Comparison of ENCODE assay signal across 14 mouse cellular contexts in genomic region chr16:51521317-51522092, GRCm38 (mm10).
DNase-seq lines count a peak whose midpoint lies in the region; ATAC-seq lines count a peak whose summit lies in the region.
"Had no signal": no experiment of that assay in that cellular context is flagged by ENCODE, and none has a peak within 500 bp of the region (broad histone marks: within the 10 kb centered on the region; RNA-seq: fewer than 3 reads in every experiment).

No protein-coding gene starts in this region.

- H3K36me3 ChIP-seq in kidney, embryonic 16.5 days (ENCODE audit: insufficient read depth, low read length): no peaks in the 10 kb centered on the region
- H3K36me3 ChIP-seq in forebrain, embryonic 16.5 days (ENCODE audit: control insufficient read depth, insufficient read depth): no peaks in the 10 kb centered on the region
- H3K36me3 ChIP-seq in limb, embryonic 13.5 days: no peaks in the 10 kb centered on the region
- no peaks in the 10 kb centered on the region for H3K36me3 ChIP-seq in neural tube, embryonic 14.5 days (ENCODE audit: control insufficient read depth, insufficient read depth, low read length)

- no peak overlapping the region for H3K4me3 ChIP-seq in kidney, embryonic 16.5 days (ENCODE audit: low read length)
- no peak overlapping the region for H3K4me3 ChIP-seq in forebrain, embryonic 16.5 days (replicated peaks; ENCODE audit: low read length)
- no peak overlapping the region for H3K4me3 ChIP-seq in limb, embryonic 13.5 days
- H3K4me3 ChIP-seq in neural tube, embryonic 14.5 days (ENCODE audit: low read depth, low read length): peak overlapping the region; percentile 9; the same call in 1 of the 2 replicates
- H3K4me3 ChIP-seq: erythroblast, embryonic 14.5 days had no signal

- no peaks in the 10 kb centered on the region for H3K27me3 ChIP-seq in kidney, embryonic 16.5 days (ENCODE audit: insufficient read depth, low read length)
- no peaks in the 10 kb centered on the region for H3K27me3 ChIP-seq in forebrain, embryonic 16.5 days (replicated peaks; ENCODE audit: control insufficient read depth, insufficient read depth, low read length)
- no peaks in the 10 kb centered on the region for H3K27me3 ChIP-seq in limb, embryonic 13.5 days
- no peaks in the 10 kb centered on the region for H3K27me3 ChIP-seq in neural tube, embryonic 14.5 days (ENCODE audit: control insufficient read depth, insufficient read depth, low read length)

- no peak overlapping the region for H3K27ac ChIP-seq in kidney, embryonic 16.5 days (ENCODE audit: low read length)
- no peak overlapping the region for H3K27ac ChIP-seq in forebrain, embryonic 16.5 days (ENCODE audit: low read length)
- H3K27ac ChIP-seq in limb, embryonic 13.5 days: no peak overlapping the region
- peak overlapping the region; percentile 62; the same call in 1 of the 2 replicates for H3K27ac ChIP-seq in neural tube, embryonic 14.5 days (ENCODE audit: low read depth, low read length)
- H3K27ac ChIP-seq: stomach, postnatal 0 days had no signal

- H3K9ac ChIP-seq in kidney, embryonic 16.5 days (replicated peaks; ENCODE audit: low read length): no peak overlapping the region
- no peak overlapping the region for H3K9ac ChIP-seq in forebrain, embryonic 16.5 days (replicated peaks; ENCODE audit: low read depth, low read length)
- no peak overlapping the region for H3K9ac ChIP-seq in limb, embryonic 13.5 days
- H3K9ac ChIP-seq in neural tube, embryonic 14.5 days (replicated peaks; ENCODE audit: low read depth, low read length): 0 out of 2 replicates have a peak overlapping the region, but pooled peaks have one; percentile 28
- H3K9ac ChIP-seq: liver, postnatal 0 days had no signal

- DNase-seq in kidney, postnatal 36 days: no peak
- DNase-seq in left cerebral cortex, postnatal 10 days (ENCODE audit: extremely low spot score in 1 of 2, low spot score in 2 of 2): no peak
- DNase-seq in yolk sac, embryonic 10.5 days (ENCODE audit: low spot score): no peak
- no peak for DNase-seq in left cerebral cortex, adult 9 months (ENCODE audit: low spot score in 2 of 2)
- DNase-seq: heart, adult 18-20 months; liver, postnatal 0 days; right cerebral cortex, adult 18-20 months had no signal

- peak; percentile 87; the same call in 1 of the 2 replicates for ATAC-seq in kidney, embryonic 16.5 days (ENCODE audit: low FRiP score, low TSS enrichment)
- peak; percentile 33; the same call in 1 of the 2 replicates for ATAC-seq in forebrain, embryonic 16.5 days
- ATAC-seq in limb, embryonic 13.5 days (ENCODE audit: low FRiP score, low read depth): peak; percentile 59; the same call in 1 of the 2 replicates
- peak; percentile 87 for ATAC-seq in neural tube, embryonic 14.5 days (ENCODE audit: low read depth)
- ATAC-seq: inflammation-experienced regulatory T-cells, adult 6 months; liver, postnatal 0 days had no signal

- no peaks in the 10 kb centered on the region for H3K9me3 ChIP-seq in kidney, embryonic 16.5 days (ENCODE audit: low read length)
- no peaks in the 10 kb centered on the region for H3K9me3 ChIP-seq in forebrain, embryonic 16.5 days (ENCODE audit: control insufficient read depth, low read length)
- H3K9me3 ChIP-seq in limb, embryonic 13.5 days: no peaks in the 10 kb centered on the region
- no peaks in the 10 kb centered on the region for H3K9me3 ChIP-seq in neural tube, embryonic 14.5 days (ENCODE audit: control insufficient read depth, low read length)

- 75% methylated on average over 13 of the region's 13 CpGs for WGBS in kidney, embryonic 16.5 days
- 78% methylated on average over 13 of the region's 13 CpGs for WGBS in forebrain, embryonic 16.5 days
- 76% methylated on average over 13 of the region's 13 CpGs for whole genome bisulfite sequencing in limb, embryonic 13.5 days
- 34% methylated on average over 13 of the region's 13 CpGs for WGBS in neural tube, embryonic 14.5 days

- H3K4me2 ChIP-seq in kidney, embryonic 16.5 days (replicated peaks; ENCODE audit: low read depth, low read length): no peak overlapping the region
- no peak overlapping the region for H3K4me2 ChIP-seq in forebrain, embryonic 16.5 days (ENCODE audit: low read length)
- no peak overlapping the region for H3K4me2 ChIP-seq in limb, embryonic 13.5 days (replicated peaks)
- peak overlapping the region; percentile 38; the same call in 1 of the 2 replicates for H3K4me2 ChIP-seq in neural tube, embryonic 14.5 days (ENCODE audit: low read depth, low read length)

- no peaks in the 10 kb centered on the region for H3K4me1 ChIP-seq in kidney, embryonic 16.5 days (ENCODE audit: insufficient read depth, low read length)
- 0 out of 2 replicates have a peak, but pooled peaks cover 3% of the 10 kb centered on the region for H3K4me1 ChIP-seq in forebrain, embryonic 16.5 days (replicated peaks; ENCODE audit: control insufficient read depth, insufficient read depth, low read length)
- no peaks in the 10 kb centered on the region for H3K4me1 ChIP-seq in limb, embryonic 13.5 days
- H3K4me1 ChIP-seq in neural tube, embryonic 14.5 days (ENCODE audit: control insufficient read depth, insufficient read depth, low read length): no peaks in the 10 kb centered on the region

- intact Hi-C loops in left cerebral cortex, postnatal 10 days (cut with DNase I): no loop called here

Comparison
In these comparisons a context has a peak if more than half of its experiments do, and no peak if none do; other contexts are left out.
1. ATAC-seq: peak in every context shown above with its lines; median percentile 87 in kidney, embryonic 16.5 days; 87 in neural tube, embryonic 14.5 days; 59 in limb, embryonic 13.5 days; 33 in forebrain, embryonic 16.5 days.